Mouse (Mus musculus) c-Kit-positive CD71-negative TER-119-negative erythroid progenitor cells, embryonic 14.5 days (primary cell): Measurements from ENCODE around the gene Phykpl.
"Not testable (repeated sequence)": the region's sequence is repeated elsewhere in the genome, so short reads cannot be mapped to it uniquely, and the experiment has no call there.

ENCODE experiments used
- DNase-seq: peaks from one replicate; pipeline ENCODE4 v3.0.0-alpha.2; 2013; ENCODE audit warnings: low read depth

Phykpl gene

GRCm38 (mm10) chr11:51586411-51586810 lies 1.9 kb downstream of the Phykpl start:
- DNase-seq, result no peak

- no peak for DNase-seq
These were observed 2.5 kb downstream of the Phykpl start for GRCm38 (mm10) chr11:51587059-51587458.

- DNase-seq, result no peak
These were observed 4.3 kb downstream of the Phykpl start for GRCm38 (mm10) chr11:51588833-51589232.

- DNase-seq, result no peak
These were observed 5.4 kb downstream of the Phykpl start for GRCm38 (mm10) chr11:51590002-51590401.

GRCm38 (mm10) chr11:51591168-51591567 lies 6.6 kb downstream of the Phykpl start:
- no peak for DNase-seq

GRCm38 (mm10) chr11:51591915-51592314 lies 7.4 kb downstream of the Phykpl start:
- no peak for DNase-seq

GRCm38 (mm10) chr11:51593368-51593767 lies 8.8 kb downstream of the Phykpl start:
- DNase-seq, result no peak

- DNase-seq, result no peak
These were observed 9.3 kb downstream of the Phykpl start for GRCm38 (mm10) chr11:51593849-51594248.

GRCm38 (mm10) chr11:51594715-51595350 lies 10.3 kb downstream of the Phykpl start:
- no peak for DNase-seq

GRCm38 (mm10) chr11:51595459-51596083 lies 11.0 kb downstream of the Phykpl start:
- no peak for DNase-seq

- DNase-seq, result no peak
These were observed 13.0 kb downstream of the Phykpl start for GRCm38 (mm10) chr11:51597553-51597952.

GRCm38 (mm10) chr11:51602253-51602652 lies 17.7 kb downstream of the Phykpl start:
- DNase-seq, result no peak

- peak; percentile 66 for DNase-seq
These were observed 21.3 kb downstream of the Phykpl start for GRCm38 (mm10) chr11:51605602-51606446.

- DNase-seq, result peak; percentile 95
These were observed 22.0 kb downstream of the Phykpl start, which contains the start of gene Hnrnpab for GRCm38 (mm10) chr11:51606447-51607095. TSS of gene Hnrnpab (minus strand) at chr11:51606847.

GRCm38 (mm10) chr11:51607096-51607738 lies 22.7 kb downstream of the Phykpl start:
- DNase-seq, result no peak

GRCm38 (mm10) chr11:51609266-51609909 lies 24.8 kb downstream of the Phykpl start:
- no peak for DNase-seq

GRCm38 (mm10) chr11:51609940-51610339 lies 25.4 kb downstream of the Phykpl start:
- DNase-seq, result not testable (repeated sequence)

GRCm38 (mm10) chr11:51614256-51614655 lies 29.7 kb downstream of the Phykpl start:
- no peak for DNase-seq

GRCm38 (mm10) chr11:51615129-51615528 lies 30.6 kb downstream of the Phykpl start:
- DNase-seq, result no peak

- DNase-seq, result peak; percentile 79
These were observed 31.0 kb downstream of the Phykpl start for GRCm38 (mm10) chr11:51615601-51616000.

- DNase-seq, result not testable (repeated sequence)
These were observed 31.6 kb downstream of the Phykpl start for GRCm38 (mm10) chr11:51616113-51616512.
